Mouse (Mus musculus) gastrocnemius, adult 18-20 months (tissue): ENCODE measurements around the gene Fam241a. TPM values are rescaled to one million over a fixed set of nuclear protein-coding genes. Genes with fewer than 3 reads are reported as not detected.
A peak's percentile ranks its signal among the peaks of the same experiment; 100 is the strongest.

Experiments used
- DNase-seq: peaks from one replicate; pipeline ENCODE4 v3.0.0; 2021; ENCODE audit warnings: low spot score
- total RNA-seq, 2 experiments: library from RNA; stranded (reverse); gene quantifications; 2 replicates each; pipeline ENCODE4 v1.2.3; 2021

Gene Fam241a
- total RNA-seq, 2 experiments from 2014 or later: 3.0 to 3.3 TPM

DNA sequence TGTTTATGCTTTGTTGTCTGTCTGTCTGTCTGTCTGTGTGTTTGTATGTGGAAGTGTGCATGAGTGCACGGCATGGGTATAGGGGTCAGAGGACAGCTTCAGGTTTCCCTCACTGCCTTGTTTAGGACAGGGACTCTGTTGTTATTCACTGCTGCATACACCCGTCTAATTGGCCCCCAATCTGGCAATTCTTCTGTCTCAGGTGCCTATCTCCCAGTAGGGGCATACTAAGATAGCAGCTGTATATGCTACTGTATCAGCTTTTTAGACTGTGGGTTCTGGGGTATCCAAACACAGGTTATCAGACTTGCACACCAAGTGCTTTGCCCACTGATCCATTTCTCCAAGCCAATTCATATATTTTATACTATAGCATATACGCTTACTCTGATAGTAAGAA, 16.2 kb downstream of the Fam241a start:
- no peak for DNase-seq

GRCm38 (mm10) chr3:127875509-127875908, 20.6 kb downstream of the Fam241a start:
- no peak for DNase-seq

DNA sequence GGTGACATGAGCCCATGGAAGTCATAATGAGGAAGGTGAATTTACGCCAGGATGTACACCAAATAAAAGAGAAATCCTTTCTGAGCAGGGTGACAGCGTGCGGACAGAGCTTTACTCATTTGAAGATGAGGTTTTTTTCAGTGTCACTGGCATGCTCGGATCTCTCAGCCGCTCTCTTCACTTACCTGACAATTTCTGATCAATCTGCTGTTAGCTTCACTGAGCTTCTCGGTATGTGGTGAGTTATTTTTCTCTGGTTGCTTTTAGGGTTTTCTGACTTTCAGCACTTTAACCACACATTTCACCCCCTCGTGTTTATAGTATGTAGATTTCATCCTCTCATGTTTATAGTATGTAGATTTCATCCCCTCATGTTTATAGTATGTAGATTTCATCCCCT, 21.1 kb downstream of the Fam241a start:
- no peak for DNase-seq

DNA sequence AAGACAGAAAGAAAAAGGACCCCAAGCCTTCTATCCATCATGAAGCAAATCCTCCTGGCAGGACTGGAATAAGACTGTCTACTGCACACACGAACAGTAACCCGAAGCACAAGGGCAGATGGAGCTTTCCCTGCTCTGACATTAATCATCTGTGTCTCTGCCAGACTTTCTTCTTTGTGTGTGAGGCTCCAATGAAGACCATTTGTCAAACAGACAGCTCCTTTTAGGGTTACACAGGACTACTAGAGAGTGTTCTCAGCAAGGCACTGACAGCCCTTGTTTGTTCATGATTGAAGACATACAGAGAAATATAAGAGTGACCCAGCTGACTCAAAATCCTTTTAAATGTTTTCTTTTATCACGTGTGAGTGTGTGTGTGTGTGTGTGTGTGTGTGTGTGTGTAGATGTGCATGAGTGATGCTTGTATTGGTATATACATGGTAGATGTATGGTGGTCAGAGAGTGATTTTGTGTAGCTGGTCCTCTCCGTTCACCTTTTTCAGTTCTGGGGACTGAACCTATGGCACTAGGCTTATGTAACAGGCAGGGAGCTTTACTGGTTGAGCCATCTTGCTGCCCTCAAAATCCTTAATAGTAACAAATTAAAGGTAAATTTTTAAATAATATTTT, 21.8 kb downstream of the Fam241a start:
- no peak for DNase-seq

DNA sequence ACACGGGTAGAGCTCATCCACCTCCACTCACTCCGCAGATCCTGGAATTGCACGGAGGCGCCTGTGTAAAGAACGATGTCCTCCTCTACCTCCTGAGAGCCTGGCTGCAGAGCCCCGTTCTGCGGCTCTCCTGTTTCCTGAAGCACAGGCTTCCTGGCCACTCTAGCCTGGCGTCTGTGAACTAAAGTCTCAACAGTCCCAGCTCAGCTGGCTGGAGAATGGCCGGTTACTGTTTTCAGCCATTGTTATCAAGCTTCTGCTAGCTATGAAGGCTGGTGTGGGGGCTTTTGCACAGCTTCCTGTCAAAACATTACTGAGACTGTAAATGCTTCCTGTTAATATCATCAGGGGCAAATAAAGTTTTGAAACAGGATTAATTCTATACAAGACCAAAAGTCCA, 24.5 kb downstream of the Fam241a start:
- no peak for DNase-seq

DNA sequence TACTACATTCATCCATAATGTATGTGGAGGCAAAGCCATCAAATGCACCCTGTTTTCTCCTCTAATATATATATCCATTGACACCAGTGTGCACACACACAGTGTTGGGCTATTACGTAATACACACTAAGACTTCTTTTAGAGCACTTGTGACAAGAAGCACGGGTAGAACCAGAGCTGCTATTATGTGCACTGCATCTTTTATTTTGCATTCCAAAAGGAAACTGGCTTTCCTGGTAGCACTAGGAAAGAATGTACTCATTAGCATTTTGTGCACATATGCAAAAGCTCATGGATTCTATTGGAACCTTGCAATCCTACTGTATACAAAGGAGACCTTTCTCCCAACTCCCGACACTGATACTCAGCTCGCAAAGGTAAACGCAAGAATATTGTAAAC, 27.2 kb downstream of the Fam241a start:
- DNase-seq: no peak

DNA sequence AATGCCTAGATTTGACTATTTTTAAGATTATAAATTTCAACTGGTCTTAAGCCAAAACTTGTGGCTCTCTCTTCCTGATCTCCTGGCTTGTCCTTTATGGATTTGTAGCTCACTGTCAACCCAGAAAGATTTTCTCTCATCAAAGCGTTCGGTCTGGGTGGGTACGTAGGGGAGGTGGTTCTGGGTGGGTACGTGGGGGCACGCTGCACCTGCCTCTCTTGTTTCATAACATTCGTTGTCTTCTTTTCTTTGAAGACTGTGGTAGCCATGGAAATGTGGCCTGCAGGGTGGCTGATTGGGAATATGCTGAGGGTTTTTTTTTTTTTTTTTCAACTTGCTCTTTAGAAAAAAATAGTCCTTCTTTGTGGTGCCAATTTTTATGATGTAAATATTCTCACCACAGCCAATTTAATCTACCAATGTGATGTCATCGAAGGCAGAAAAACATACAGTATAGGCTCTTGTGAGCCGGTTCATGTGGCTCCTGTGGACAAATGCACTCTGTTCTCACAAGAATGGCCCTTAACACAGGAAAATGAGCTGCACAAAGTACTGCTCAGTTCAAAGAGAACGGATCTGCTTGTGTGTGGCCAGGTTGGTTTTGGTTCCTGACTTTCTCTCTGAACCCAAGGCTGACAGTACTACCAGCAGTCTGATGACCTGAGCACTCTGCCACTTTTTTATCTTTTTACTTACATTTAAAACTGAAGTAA, 27.9 kb downstream of the Fam241a start:
- DNase-seq: no peak

GRCm38 (mm10) chr3:127864242-127864641, 31.9 kb downstream of the Fam241a start:
- no peak for DNase-seq

DNA sequence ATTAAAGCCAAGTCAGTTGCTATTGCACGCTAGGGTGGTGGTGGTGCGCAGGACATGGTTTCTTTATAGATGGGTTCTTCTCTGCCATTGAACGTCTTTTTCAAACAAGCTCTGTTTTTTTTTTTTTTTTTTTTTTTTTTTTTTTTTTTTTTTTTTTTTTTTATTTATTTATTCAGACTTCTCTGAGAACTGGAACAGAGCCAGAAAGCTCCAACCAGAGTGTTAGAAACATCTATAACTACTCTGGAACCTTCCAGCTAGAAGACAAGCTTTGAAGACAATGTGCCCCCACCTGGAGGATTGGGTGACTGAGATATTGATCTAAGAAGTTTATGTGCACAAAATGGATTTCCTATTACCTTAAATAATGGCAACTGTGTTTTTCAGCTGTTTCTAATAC, 32.6 kb downstream of the Fam241a start:
- DNase-seq: no peak

- no peak for DNase-seq
These were observed 33.6 kb downstream of the Fam241a start for GRCm38 (mm10) chr3:127862479-127862878.

- no peak for DNase-seq
These were observed 34.8 kb downstream of the Fam241a start for GRCm38 (mm10) chr3:127861340-127861739.

GRCm38 (mm10) chr3:127853431-127854206, 42.5 kb downstream of the Fam241a start:
- DNase-seq: peak; percentile 77

- DNase-seq: no peak
These were observed 43.4 kb downstream of the Fam241a start for GRCm38 (mm10) chr3:127852722-127853121.

GRCm38 (mm10) chr3:127850776-127851646, 45.1 kb downstream of the Fam241a start:
- DNase-seq: no peak

GRCm38 (mm10) chr3:127849922-127850321, 46.2 kb downstream of the Fam241a start:
- no peak for DNase-seq

DNA sequence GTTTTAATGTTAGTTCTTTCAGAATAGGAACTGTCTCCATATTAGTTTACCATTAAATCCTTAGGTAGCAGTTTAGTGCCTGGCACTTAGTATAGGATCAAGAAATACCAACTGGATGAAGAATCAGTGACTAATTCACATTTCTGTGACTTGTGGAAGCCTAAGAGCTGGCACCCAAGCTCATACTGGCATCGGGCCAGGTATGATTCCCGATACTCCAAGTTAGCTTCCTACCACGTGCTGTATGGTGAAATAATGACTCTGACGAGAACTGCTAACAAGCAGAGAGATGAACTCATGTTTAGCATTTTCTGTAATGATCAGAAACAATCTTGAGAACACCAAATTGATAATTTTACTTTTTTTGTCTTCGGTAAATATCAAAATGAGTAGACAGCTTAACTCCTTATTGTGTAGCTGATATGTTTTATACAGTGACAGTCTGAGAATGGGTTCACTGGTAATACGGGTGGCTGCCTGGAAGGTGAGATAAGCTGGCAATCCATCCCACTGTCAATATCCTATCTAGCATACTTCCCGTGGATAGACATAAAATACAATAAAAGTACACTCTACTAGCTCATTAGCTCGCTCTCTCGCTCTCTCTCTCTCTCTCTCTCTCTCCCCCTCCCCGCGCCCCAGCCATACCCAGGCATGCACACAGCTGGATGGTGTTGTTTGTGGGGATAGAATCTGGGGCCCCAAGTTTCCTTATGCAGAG, 47.9 kb downstream of the Fam241a start:
- no peak for DNase-seq

DNA sequence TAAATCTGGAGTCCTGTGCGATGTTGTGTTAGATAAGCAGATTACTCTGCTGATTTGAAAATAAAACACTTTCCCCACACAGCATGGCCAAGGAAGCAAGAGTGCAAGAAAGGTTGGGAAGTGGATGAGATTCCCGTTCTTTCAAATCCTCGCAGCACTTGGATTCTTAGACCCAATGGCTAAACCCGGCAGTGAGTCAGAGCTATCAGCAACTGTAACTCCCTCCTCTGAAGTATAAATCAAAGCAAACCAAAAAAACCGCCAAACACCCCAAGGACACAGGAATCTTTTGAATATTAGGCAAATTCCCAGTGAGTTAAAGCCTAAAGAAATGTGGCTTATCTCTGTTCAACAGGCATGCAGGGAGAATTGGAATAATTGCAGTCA, 52.2 kb downstream of the Fam241a start:
- no peak for DNase-seq

- DNase-seq: no peak
These were observed 52.7 kb downstream of the Fam241a start for GRCm38 (mm10) chr3:127843324-127843940.

GRCm38 (mm10) chr3:127841926-127842325, 54.2 kb downstream of the Fam241a start:
- DNase-seq: no peak

- DNase-seq: no peak
These were observed 58.0 kb downstream of the Fam241a start for GRCm38 (mm10) chr3:127837972-127838644.
